Mouse (Mus musculus): ENCODE measurements around the gene Stra6.
A peak's percentile ranks its signal among the peaks of the same experiment; 100 is the strongest.

The Stra6 gene

DNA sequence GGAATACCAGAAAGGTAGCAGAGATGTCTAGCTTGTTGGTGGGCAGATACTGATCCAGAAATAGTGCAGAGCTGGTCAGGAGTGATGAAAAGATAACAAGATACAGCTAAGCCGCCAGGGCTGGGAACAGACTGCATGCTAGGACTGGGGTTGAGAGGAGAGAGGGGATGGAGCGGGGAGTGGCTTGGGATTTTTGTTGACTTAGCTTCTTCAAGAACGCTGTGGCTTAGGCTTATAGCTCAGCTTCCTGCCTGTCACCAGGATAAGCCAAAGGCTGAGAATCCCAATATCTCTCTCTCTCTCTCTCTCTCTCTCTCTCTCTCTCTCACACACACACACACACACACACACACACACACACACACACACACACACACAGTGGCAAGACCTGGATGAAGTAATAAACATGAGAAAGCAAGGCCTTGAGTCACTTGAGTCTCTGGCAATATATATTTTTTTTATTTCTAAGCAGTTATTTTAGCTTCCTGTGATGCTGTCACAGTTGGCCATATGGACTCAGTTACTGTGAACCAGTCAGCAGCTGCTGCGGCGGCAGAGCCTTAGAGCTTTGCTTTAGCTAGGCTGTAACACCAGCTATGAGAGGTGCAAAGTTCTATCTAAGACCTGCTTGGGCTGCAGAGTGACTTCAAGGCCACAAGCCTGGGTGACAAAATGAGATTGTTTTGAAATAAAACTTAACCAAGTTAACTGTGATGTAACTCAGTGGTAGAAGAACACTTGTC lies 112.3 kb downstream of the Stra6 start:
- no peak for DNase-seq

DNA sequence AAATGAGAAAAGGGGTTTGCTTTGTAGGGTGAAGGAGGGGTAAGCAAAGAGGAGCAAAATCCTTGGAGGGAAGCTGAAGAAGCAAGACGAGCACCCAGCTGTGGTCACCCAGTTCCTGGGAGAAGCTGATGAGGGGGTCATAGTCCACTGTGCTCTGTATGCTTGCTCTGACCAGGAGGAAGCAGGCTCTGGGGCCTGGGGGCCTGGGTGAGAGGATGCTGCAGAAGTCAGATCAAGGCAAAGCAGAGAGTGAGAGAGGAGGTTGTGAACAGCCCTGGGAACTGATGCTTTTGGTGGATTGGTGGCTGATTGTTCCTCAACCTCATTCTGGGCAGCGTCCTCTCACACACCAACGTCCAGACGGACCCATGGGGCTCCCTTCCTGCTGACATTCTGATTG lies 113.6 kb downstream of the Stra6 start:
- DNase-seq: no peak

- no peak for DNase-seq
Observed at GRCm38 (mm10) chr9:58179390-58179789, 115.8 kb downstream of the Stra6 start.

- no peak for DNase-seq
Observed at GRCm38 (mm10) chr9:58184456-58184855, 120.9 kb downstream of the Stra6 start.

DNA sequence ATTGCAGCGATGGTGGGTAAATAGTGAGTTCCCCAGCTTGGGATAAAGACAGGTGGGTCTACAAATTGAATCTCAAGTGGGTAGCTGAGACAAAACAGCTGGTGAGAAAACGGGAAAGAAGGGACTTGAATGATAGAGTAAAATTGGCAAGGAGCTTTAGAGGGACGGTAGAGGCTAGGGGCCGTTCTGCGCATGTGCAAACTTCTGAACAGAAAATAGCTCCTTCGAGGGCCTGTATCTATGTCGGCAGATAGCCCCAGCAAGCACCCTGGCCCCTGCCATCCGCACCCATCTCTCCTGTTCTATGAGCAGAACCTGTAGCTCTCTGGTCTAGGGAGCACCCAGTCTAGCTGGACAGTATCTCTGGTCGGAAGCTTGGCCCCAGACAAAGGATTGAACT lies 130.6 kb downstream of the Stra6 start:
- no peak for DNase-seq

- no peak for DNase-seq
Observed at GRCm38 (mm10) chr9:58195671-58196070, 132.1 kb downstream of the Stra6 start.

DNA sequence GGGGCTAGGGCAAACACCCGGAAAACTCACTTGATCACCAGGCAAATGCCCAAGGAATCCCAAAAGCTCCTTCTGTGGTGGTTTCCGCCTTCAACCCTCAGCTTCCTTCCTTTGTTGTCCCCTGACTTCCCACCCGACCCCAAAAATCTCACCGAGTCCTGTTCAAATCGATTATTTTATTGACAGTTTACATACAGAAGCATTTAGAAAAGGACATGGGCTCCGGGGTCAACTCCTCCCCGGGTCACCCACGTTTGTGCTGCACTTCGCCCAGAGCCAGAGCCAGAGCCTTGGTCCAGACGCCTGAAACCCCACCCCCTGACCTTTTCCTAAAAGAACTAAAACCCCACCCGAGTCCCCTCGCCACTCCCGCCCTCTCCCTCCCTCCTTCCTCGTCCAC lies 132.6 kb downstream of the Stra6 start:
- DNase-seq: no peak

- no peak for DNase-seq
Observed at GRCm38 (mm10) chr9:58196610-58197567, 133.3 kb downstream of the Stra6 start.

DNA sequence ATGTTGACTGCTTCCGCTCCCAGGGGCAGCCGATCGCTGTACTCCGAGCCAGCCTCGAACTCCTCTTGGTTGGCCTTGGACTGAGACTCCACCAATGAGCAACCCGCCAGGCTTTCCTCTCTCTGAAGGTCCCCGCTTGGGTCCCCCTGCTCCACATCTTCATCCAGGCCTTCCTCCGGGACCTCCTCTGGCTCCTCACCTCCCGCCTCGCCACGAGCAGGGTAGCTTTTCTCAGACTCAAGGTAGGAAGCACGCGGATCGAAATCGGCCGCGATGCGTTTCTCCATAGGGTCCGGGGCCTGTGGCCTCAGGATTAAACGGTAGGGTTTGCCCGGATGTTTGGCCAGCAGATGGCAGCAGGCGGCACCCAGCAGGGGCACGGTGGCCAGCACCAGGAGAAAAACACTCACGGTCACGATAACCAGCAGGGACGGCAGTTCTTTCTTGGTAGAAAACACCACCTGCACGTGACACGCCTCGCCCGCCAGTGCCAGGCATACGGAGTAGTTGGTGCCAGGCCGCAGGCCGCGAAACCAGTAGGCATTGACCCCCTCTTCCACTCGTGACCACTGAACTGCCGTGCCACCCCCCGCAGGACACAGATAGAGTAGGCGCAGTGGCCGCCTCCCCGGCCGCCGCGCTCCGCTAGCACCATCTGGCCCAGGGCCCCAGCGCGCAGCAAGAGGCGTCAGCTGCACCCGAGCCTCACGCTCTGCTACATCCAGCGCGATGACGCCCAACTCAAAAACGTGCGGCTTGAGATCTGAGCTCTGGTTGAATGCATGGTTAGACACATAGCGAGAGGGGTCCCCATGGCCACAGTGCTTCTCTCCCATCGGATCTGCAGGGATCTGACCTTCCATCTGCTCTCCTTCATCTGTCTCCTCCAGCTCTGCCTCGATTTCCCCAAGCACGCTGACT lies 134.5 kb downstream of the Stra6 start:
- DNase-seq: peak in 1 of 2 experiments; percentile 65

GRCm38 (mm10) chr9:58198801-58199371 lies 135.3 kb downstream of the Stra6 start:
- DNase-seq: no peak

GRCm38 (mm10) chr9:58199381-58200269 lies 136.0 kb downstream of the Stra6 start:
- DNase-seq: no peak

DNA sequence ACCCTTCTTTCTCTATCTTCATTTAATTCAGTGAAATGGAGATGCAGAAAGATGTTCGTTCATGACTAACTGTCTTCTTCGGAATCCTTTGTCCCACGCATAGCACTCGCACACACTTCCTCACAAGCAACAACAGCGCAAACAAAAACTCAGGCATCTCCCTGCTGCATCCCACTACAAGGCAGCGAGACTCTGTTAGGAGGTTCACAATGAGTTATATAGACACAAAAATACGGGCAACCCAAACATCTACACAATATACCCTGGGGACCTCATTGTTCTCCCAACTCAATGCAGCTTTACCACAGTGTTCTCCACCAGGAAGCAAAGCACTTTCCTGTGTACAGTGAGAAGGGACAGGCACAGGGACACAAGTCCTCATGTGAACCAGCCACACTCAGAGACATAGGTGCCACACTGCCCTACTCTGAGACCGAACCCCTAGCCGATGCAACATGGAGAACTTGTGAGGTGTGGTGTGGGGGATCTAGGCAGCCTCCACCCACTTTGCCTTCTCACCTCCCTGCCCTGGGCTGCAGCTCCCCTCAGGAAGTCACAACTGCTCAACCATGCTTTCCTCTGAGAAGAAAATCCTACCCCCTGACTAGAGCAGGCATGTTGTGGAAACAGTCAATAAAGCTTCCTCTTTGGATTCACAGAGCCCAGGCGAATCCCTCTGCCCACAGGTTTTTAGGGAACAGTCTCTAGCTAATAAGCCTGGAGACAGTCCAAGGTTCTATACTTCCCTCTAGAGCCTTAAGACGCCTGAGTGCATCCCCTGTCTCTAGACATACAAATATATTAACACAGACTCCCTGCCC lies 136.9 kb downstream of the Stra6 start:
- DNase-seq: no peak

DNA sequence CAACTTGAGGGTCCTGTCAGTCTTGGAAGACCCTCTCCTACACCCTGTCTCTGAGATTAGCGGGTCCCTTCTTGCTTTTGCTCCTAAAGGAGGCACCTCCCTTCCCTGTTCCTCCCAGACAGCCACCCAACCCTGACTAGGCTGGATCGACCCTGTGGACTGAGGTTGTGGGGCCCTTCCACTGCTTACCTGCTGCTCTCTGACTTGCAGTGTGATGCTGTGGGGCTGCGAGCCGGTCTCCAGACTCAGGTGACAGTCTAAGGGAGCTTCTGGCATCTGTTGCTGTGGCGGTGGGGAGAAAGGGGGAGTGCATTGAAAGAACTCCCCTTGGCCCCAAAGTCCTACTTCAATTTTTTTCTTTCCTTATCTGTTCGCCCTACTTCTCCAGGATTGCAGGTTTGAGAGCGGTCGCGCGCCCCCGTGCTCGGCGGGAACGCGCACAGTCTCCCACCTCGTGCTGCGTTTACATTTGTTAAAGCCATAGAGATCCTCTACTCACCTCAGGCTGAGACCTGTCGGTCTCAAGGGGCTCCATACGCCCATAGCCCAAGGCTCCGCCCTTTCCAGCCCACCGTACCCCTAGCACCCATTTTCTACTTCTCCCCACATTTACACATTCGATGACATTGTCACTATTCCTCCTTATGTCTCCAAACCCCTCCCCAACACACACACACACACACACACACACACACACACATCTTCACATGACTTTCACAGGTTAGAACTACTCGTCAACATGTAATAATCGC lies 137.7 kb downstream of the Stra6 start:
- DNase-seq: no peak

DNA sequence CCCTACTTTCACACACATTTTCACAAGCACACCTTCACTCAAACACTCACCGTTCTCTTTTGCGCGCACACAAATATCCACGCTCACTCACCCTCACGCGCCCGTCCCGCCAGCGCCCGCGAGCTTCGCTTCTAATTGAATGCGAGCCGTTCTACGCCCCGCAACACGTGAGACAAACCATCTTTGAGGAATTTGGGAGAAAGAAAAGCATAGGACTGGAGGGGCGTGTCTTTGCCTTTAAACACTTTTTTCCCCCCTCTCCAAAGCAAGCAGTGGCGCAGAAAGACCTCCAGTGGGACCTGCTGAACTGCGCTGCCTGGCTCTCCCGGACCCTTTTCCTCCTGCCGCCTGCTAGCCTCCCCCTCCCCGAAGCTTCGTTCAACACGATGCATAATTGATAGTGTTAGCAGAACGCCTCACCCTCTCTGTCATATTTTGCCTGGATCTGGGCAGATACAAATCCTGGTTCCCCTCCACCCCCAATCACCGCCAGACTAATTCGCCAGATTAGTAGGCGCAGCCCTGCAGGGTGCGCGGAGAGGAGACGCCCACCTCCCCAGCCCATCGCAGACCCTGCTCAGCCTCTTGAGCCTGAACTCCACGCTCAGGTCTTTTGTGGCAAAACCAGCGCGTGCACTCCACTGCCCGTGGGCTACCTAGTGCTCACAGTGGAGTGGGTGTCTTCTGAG lies 138.4 kb downstream of the Stra6 start:
- DNase-seq: no peak

DNA sequence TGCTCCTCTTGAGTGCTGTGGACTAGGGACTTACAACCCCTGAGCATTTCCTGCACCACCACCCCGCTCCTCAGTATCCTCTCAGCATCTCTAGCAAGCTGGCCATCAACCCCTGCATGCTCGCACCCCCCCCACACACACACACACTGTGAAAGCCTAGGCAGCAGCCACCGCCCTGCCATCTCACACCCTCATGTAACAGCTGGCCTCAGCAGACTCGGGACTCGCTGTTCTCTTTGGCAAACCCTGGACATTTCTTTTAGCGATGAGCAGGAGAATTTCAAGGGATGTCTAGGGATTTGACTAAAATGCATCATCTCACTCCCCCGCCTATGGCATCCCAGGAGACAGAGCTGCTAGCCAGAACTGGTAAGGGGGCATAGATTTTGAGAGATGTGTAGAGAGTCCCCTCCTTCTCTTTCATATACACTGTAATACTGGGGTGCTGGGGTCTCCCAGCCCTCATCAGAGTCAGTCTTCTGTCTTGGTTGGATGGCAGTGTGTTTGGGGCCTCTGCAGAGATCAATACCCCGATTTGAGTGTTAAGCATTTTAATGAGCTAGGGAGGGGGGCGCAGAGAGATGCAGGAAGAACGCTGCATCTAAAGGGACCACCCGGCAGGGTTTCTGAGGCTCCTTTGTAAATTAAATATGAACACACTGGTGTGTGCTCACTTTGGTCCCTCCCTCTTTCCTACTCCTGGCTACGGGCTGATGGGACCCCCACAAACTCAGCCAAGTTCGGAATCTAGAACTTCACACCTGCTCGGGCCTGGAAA lies 139.3 kb downstream of the Stra6 start:
- no peak for DNase-seq

Measured in spleen, adult 18-20 months (tissue).